Mouse (Mus musculus): ENCODE data around the gene Ripk4. TPM values are rescaled to one million over a fixed set of nuclear protein-coding genes. Genes with fewer than 3 reads are reported as not detected.

The Ripk4 gene
- polyA plus RNA-seq, 1 experiment, result 13.1 TPM

DNA sequence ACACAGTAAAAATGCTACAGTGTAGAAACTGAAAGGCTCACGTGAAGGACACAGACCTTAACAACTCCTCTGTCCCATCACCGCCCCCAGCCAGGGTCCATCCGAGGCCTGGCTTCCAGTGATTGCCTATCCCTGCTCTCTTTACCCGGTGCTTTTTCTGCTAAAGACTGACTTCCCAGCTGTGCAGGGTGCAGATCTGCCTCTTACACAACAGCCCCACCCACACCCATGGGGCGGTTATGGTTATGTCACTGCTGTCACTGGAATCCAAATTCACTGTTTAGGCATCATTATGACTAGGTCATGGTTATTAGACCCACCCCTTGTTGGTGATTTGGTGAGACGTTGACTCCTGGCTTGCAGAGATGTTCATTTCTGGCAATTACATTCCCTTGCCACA is 25.6 kb downstream of the Ripk4 start:
- WGBS, result 53% methylated on average over 6 of the region's 6 CpGs

GRCm38 (mm10) chr16:97736562-97736961 is 27.0 kb downstream of the Ripk4 start:
- WGBS, result 85% methylated on average over 2 of the region's 2 CpGs
- no peak for DNase-seq (ENCODE audit: low read depth, low spot score)

More for the DNA sequence above, 25.6 kb downstream of the Ripk4 start:
- DNase-seq (ENCODE audit: low read depth, low spot score), result no peak

- DNase-seq (ENCODE audit: low read depth, low spot score), result no peak
- WGBS, result 48% methylated on average over 9 of the region's 9 CpGs
These were observed 28.7 kb downstream of the Ripk4 start for GRCm38 (mm10) chr16:97734760-97735322.

DNA sequence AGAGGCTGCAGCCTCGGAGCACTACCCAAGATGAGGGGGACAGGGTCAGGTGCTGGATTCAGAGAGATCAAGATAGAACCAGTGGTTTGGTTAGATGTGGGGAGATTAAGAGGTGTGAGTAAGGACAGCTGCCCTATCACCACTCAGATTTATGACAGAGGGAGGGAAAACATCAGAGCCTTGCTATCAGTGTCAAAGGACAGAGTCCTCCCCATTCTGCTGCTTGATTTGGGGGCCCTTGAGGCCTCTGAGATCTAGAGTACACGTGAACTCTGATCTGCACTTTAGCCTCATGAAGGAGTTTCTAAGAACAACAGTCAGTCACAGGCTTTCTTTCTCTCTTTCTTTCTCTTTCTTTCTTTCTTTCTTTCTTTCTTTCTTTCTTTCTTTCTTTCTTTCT is 30.0 kb downstream of the Ripk4 start:
- 44% methylated on average over 2 of the region's 2 CpGs for WGBS
- no peak for DNase-seq (ENCODE audit: low read depth, low spot score)

- WGBS, result 24% methylated on average over 1 of the region's 1 CpGs
- DNase-seq (ENCODE audit: low read depth, low spot score), result peak; percentile 71
These were observed 33.3 kb downstream of the Ripk4 start for GRCm38 (mm10) chr16:97730321-97730720.

GRCm38 (mm10) chr16:97726436-97726835 is 37.2 kb downstream of the Ripk4 start:
- no peak for DNase-seq (ENCODE audit: low read depth, low spot score)

DNA sequence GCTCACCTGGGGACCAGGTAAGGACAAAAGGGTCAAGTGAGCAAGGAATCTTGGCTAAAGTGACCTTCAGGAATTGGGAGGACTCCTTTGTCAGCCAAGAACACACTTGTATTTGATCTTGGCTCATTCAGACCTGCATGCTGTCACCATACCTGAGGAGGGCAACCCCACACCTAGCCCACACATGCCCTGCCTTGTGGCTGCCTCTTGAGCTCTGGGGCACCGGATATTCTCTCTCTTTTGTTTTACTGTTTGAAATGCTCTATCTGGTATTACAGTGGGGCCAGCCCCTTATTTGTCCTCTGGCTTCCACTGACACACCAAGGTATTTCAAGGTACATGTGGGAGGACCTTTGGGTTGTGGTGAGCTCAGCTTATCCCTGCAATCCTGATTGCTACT is 43.5 kb downstream of the Ripk4 start:
- no peak for DNase-seq (ENCODE audit: low read depth, low spot score)
- WGBS, result 83% methylated on average over 1 of the region's 1 CpGs

More at GRCm38 (mm10) chr16:97726436-97726835, 37.2 kb downstream of the Ripk4 start:
- WGBS, result 68% methylated on average over 3 of the region's 3 CpGs

GRCm38 (mm10) chr16:97719392-97719983 is 44.1 kb downstream of the Ripk4 start:
- no peak for DNase-seq (ENCODE audit: low read depth, low spot score)

GRCm38 (mm10) chr16:97716567-97716966 is 47.0 kb downstream of the Ripk4 start:
- WGBS, result 67% methylated on average over 6 of the region's 6 CpGs
- no peak for DNase-seq (ENCODE audit: low read depth, low spot score)

- peak; percentile 27 for DNase-seq (ENCODE audit: low read depth, low spot score)
These were observed 51.5 kb downstream of the Ripk4 start for GRCm38 (mm10) chr16:97712129-97712528.

DNA sequence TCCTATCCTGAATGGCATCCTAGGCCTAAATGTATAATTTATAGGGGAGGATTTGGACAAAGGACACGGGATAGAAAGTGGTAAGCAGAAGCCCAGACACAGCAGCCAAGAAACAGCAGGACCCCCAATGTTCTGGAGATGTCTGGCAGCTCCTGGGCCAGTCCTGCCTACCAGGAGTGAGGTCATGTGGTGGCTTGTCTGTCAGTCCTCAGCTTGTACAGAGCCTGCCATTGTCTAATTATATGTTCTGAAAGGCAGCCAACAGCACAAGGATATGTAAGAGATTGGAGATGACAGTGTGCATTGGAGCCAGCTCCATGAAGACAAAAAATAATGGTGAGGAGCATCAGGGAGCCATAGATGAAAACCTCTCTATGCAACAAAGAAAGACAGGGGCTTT is 61.7 kb downstream of the Ripk4 start:
- no peak for DNase-seq (ENCODE audit: low read depth, low spot score)
- 76% methylated on average over 1 of the region's 1 CpGs for WGBS

- DNase-seq (ENCODE audit: low read depth, low spot score), result peak; percentile 24
- WGBS, result 3% methylated on average over 1 of the region's 1 CpGs
These were observed 65.8 kb downstream of the Ripk4 start for GRCm38 (mm10) chr16:97697769-97698168.

- WGBS, result 84% methylated on average over 4 of the region's 4 CpGs
These were observed 67.9 kb downstream of the Ripk4 start for GRCm38 (mm10) chr16:97695709-97696108.

More at GRCm38 (mm10) chr16:97695709-97696108, 67.9 kb downstream of the Ripk4 start:
- no peak for DNase-seq (ENCODE audit: low read depth, low spot score)

Other genes starting within 250 kb of the Ripk4 start
- 220 and 234 TPM in 2 replicates for gene Fam3b, start 249.0 kb downstream of the Ripk4 start, polyA plus RNA-seq (2012; rRNA removed)
- gene Tmprss2, start 152.6 kb downstream of the Ripk4 start, polyA plus RNA-seq (2012; rRNA removed), result 67.5 and 107 TPM in 2 replicates
- gene Prdm15, start 88.1 kb upstream of the Ripk4 start, polyA plus RNA-seq (2012; rRNA removed), result 5.1 and 10.8 TPM in 2 replicates
- gene C2cd2, start 198.8 kb upstream of the Ripk4 start, polyA plus RNA-seq (2012; rRNA removed), result 10.1 and 13.2 TPM in 2 replicates
- 9.8 and 13.7 TPM in 2 replicates for gene Zbtb21, start 198.8 kb upstream of the Ripk4 start, polyA plus RNA-seq (2012; rRNA removed)
- 7.1 and 8.2 TPM in 2 replicates for gene B230307C23Rik, start 233.5 kb upstream of the Ripk4 start, polyA plus RNA-seq (2012; rRNA removed)